Mouse (Mus musculus) kidney, postnatal 36 days (tissue): ENCODE measurements at regions not wholly inside any gene's neighbourhood (a gene's known extent, or its start where the extent isn't known, plus 50 kb on each side); places are given as distances from the start of the nearest gene placed in this dataset.

Experiments used
- DNase-seq, 2 experiments: peaks; one replicate each; pipeline ENCODE4 v3.0.0; 2021 to 2022; ENCODE audit warnings: mixed read lengths in 2 of 2

- DNase-seq, result no peak
These were observed 117.7 kb upstream of the Kcnip4 start for GRCm38 (mm10) chr5:49642439-49642838.

- DNase-seq, result no peak
These were observed 116.6 kb upstream of the Kcnip4 start for GRCm38 (mm10) chr5:49641206-49641830.

GRCm38 (mm10) chr5:49639637-49640036 lies 114.9 kb upstream of the Kcnip4 start:
- DNase-seq, result no peak

GRCm38 (mm10) chr5:49620152-49620551 lies 95.4 kb upstream of the Kcnip4 start:
- no peak for DNase-seq

- no peak for DNase-seq
These were observed 82.1 kb upstream of the Kcnip4 start for GRCm38 (mm10) chr5:49606761-49607160.

GRCm38 (mm10) chr5:49580777-49581176 lies 56.1 kb upstream of the Kcnip4 start:
- no peak for DNase-seq

GRCm38 (mm10) chr5:49575901-49576300 lies 51.2 kb upstream of the Kcnip4 start:
- DNase-seq, result no peak
